Mouse (Mus musculus) lung, postnatal 25 days (tissue): ENCODE measurements around the gene Gm7903.
"Not testable (repeated sequence)": the region's sequence is repeated elsewhere in the genome, so short reads cannot be mapped to it uniquely, and the experiment has no call there.

Experiments used
- DNase-seq: peaks from one replicate; pipeline ENCODE4 v3.0.0; 2022; ENCODE audit warnings: low spot score

The Gm7903 gene

DNA sequence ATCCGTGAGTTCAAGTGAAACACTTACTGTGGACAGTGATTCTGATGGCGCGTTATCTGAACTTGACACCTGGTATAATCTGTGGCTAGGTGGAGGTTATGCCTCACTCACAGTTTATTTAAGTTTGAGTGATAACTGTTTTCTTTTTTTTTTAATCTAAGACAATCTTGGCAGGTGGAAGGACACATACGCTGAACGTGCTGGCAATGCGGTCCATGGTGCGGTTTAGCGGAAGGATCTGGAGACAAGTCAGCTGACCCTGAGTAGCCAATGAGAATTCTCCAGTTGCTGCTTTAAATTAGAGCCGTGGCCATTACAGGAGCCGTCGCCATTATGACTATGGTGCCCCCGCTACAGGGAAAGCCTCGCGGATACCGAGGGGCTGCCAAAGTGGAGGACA lies at the start of gene Gm7903:
TSS of gene Gm7903 (plus strand) at position 301 of the 400 bp plus-strand sequence.
- not testable (repeated sequence) for DNase-seq

DNA sequence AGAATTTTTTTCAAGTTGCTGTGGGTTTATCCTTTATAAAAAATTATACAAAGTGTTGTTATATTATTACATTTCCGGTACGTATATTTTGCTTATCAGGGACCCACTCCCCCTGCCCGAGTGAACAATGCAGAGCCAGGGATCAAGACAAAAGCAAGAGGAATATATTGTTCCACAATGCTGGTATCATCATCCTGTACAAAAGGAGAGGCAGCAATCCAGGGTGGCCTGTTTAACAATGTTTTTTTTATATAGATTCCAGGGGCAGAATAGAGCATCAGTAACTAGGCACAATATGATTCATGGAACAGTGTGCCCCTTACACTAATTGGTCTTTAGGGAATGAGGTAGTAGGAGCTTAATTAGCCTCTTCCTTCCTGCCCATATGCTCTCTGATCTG lies 30.1 kb upstream of the Gm7903 start:
- not testable (repeated sequence) for DNase-seq

DNA sequence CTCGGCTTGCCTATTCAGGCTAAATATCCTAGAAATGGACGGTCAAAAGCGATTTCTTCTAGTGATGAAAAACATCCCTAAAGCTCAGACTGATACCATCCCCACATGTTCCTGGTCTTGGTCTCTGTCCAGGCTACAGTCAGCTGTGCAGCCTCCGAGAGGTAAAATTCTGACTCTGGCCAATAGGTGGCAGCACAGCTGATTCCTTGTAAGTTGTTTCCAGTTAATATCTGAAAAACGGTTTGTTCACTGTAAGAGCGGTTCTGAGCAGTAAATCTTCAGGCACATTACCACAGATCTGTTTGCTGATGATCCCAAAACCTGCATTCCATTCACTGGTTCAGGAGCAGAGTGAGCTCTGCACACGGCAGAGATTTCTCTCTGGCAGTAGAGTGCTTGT lies 12.4 kb upstream of the Gm7903 start:
- not testable (repeated sequence) for DNase-seq

DNA sequence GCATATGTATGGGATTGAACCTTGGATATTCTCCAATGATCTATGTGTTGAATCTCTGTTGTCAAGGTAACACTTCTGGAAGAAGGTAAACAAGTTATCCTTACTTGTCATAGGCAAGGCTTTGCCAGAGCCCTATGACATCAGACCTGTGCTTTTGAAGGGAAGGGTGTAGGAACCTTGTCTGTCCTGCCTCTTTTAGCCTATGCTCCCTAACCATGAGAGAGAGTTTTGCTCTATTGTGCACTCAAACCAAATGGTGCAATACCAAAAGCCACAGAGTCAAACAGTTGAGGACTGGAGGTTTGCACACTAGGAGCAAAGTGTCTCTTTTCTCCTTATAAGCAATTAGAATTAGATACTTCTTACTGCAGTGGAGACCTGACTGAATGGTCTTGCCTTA lies 11.8 kb upstream of the Gm7903 start:
- DNase-seq = not testable (repeated sequence)

DNA sequence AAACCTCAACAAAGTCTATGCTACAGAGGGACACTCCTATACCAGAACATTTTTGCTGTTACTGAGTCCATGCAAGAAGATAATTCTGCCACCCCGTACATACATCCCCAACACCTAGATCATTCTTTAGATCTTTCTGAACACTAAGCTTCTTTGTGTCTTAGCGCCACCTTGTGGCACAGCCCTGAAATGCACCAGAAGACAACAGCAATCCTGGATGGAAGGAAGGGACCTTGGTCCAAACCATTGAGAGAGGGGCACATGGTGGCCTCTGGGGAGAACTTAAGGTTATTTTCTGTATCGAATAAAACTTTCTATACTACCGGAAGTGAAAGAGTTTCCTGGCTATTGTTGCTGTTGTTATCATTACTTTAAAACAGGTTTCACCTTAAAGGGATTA lies 11.2 kb upstream of the Gm7903 start:
- DNase-seq = not testable (repeated sequence)

DNA sequence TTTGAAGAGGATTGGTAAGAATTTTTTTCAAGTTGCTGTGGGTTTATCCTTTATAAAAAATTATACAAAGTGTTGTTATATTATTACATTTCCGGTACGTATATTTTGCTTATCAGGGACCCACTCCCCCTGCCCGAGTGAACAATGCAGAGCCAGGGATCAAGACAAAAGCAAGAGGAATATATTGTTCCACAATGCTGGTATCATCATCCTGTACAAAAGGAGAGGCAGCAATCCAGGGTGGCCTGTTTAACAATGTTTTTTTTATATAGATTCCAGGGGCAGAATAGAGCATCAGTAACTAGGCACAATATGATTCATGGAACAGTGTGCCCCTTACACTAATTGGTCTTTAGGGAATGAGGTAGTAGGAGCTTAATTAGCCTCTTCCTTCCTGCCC lies 30.5 kb downstream of the Gm7903 start:
- not testable (repeated sequence) for DNase-seq

DNA sequence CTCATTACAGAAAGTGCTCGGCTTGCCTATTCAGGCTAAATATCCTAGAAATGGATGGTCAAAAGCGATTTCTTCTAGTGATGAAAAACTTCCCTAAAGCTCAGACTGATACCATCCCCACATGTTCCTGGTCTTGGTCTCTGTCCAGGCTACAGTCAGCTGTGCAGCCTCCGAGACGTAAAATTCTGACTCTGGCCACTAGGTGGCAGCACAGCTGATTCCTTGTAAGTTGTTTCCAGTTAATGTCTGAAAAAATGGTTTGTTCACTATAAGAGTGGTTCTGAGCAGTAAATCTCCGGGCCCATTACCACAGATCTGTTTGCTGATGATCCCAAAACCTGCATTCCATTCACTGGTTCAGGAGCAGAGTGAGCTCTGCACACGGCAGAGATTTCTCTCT lies 48.3 kb downstream of the Gm7903 start:
- not testable (repeated sequence) for DNase-seq

DNA sequence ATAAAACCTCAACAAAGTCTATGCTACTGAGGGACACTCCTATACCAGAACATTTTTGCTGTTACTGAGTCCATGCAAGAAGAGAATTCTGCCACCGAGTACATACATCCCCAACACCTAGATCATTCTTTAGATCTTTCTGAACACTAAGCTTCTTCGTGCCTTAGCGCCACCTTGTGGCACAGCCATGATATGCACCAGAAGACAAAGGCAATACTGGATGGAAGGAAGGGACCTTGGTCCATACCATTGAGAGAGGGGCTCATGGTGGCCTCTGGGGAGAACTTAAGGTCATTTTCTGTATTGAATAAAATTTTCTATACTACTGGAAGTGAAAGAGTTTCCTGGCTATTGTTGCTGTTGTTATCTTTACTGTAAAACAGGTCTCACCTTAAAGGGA lies 49.5 kb downstream of the Gm7903 start:
- DNase-seq = not testable (repeated sequence)
